Mouse (Mus musculus): ENCODE results near the gene Txnrd1. TPM values are rescaled to one million over a fixed set of nuclear protein-coding genes. Genes with fewer than 3 reads are reported as not detected.

Gene Txnrd1
- polyA plus RNA-seq, 1 experiment from 2014 or later = 113 TPM

DNA sequence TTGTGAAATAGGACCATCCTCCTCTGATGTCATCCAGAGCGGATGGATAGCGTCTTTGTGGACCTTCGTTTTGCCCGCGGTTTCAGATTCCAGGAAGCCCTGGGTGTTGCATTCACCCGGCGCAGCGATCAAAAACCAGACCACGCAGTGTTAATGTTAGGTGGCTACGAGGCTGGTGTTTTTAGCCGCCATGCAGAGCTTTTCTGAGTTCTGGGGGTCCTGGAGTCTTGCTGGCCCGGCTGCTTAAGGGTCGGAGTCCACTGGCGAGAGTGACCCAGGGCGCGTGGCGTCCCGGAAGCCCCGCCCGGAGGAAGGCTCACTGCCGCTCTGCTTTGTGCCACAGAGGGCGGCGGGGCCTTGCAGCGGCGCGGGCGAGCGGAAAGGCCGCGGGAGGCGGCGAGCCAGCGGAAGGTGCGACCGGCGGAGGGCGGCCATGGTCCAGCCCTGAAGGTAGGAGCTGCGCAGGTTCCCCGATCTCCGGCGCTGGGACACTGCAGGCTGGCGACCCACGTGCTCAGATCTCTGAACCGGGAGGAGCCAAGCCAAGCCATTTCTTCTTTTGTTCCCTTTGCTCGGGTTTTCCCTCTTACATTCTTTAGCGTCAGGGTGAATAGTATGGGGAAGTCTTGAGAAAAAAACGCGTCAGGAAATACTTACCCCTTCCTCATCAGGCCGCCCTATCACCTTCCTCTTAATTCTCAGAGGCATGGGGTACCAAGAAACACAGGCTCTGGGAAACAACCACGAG lies 26.6 kb downstream of the Txnrd1 start:
- Histone ChIP-seq H3K27ac (ENCODE audit: low read length) (peak overlapping the region; percentile 97), H3K4me2 (replicated peaks; ENCODE audit: low read depth, low read length) (peak overlapping the region; percentile 62), H3K4me1 (ENCODE audit: insufficient read depth, low read length) (peaks cover 30% of the 10 kb centered on the region), H3K27me3 (ENCODE audit: insufficient read depth, low read length) (no peaks in the 10 kb centered on the region), H3K9ac (replicated peaks; ENCODE audit: low read length) (peak overlapping the region; percentile 89), H3K9me3 (ENCODE audit: low read length) (no peaks in the 10 kb centered on the region), H3K36me3 (ENCODE audit: insufficient read depth, low read length) (peaks cover 16% of the 10 kb centered on the region), H3K4me3 (ENCODE audit: low read length) (peak overlapping the region; percentile 87)
- peak; percentile 72 for ATAC-seq (ENCODE audit: low FRiP score, low TSS enrichment)
- under 1% methylated on average over 50 of the region's 50 CpGs for WGBS

DNA sequence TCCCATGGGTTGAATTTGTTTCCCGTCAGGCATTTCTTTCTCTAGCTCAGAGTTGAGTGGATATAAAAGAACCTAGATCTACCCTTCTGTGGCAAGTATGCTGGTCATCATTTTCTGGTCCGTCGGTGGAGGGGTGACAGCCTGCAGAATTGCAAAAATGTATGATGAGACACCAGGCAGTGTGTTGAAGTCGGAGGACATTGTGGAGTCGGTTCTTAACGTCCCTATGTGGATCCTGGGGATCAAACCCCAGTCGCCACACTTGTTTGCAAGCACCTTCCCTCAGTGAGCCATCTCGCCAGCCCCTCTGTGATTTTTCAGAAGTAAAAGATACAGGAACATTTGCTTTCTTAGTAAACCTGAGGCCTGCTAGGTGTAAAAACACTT lies 27.2 kb downstream of the Txnrd1 start:
- 4% methylated on average over 8 of the region's 8 CpGs for WGBS
- Histone ChIP-seq H3K36me3 (ENCODE audit: insufficient read depth, low read length) (peaks cover 16% of the 10 kb centered on the region), H3K4me2 (replicated peaks; ENCODE audit: low read depth, low read length) (peak overlapping the region; percentile 62), H3K27ac (ENCODE audit: low read length) (peak overlapping the region; percentile 97), H3K9me3 (ENCODE audit: low read length) (no peaks in the 10 kb centered on the region), H3K27me3 (ENCODE audit: insufficient read depth, low read length) (no peaks in the 10 kb centered on the region), H3K4me1 (ENCODE audit: insufficient read depth, low read length) (peaks cover 35% of the 10 kb centered on the region), H3K9ac (replicated peaks; ENCODE audit: low read length) (peak overlapping the region; percentile 89), H3K4me3 (ENCODE audit: low read length) (peak overlapping the region; percentile 87)
- no peak for ATAC-seq (ENCODE audit: low FRiP score, low TSS enrichment)

DNA sequence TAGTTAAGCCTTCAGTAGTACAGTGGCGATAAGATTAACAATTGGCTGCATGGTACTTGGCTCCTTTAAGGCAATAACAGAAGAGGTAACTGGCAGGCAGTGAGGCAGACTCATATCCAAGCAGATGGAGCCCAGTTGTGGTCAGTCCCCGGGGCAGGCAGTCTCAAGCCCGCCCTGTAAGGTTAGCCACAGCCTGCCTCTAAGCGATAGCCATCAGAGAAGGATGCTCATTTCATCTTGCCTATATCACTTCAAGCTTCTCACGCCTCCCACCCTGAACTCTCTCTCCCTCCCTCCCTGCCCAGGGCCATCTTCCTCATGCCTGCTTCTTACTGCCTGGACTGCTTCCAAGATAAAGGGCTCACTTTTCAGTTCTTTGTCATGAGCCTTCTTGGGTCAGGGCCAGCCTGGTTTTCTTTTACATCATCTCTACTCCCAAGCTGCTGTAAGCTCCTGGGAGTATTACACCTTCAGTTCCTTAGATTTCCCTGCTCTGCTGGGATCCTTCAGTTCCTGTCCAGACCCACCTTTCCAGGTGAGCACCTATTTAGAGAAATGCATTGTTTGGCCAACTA lies 29.4 kb downstream of the Txnrd1 start:
- Histone ChIP-seq H3K27me3 (ENCODE audit: insufficient read depth, low read length) (no peaks in the 10 kb centered on the region), H3K27ac (ENCODE audit: low read length) (no peak overlapping the region; the same call in 1 of the 2 replicates), H3K4me2 (replicated peaks; ENCODE audit: low read depth, low read length) (no peak overlapping the region), H3K9ac (replicated peaks; ENCODE audit: low read length) (0 out of 2 replicates have a peak overlapping the region, but pooled peaks have one; percentile 22), H3K9me3 (ENCODE audit: low read length) (no peaks in the 10 kb centered on the region), H3K36me3 (ENCODE audit: insufficient read depth, low read length) (peaks cover 20% of the 10 kb centered on the region), H3K4me1 (ENCODE audit: insufficient read depth, low read length) (peaks cover 46% of the 10 kb centered on the region), H3K4me3 (ENCODE audit: low read length) (no peak overlapping the region)
- ATAC-seq (ENCODE audit: low FRiP score, low TSS enrichment) = no peak
- 58% methylated on average over 5 of the region's 5 CpGs for WGBS

DNA sequence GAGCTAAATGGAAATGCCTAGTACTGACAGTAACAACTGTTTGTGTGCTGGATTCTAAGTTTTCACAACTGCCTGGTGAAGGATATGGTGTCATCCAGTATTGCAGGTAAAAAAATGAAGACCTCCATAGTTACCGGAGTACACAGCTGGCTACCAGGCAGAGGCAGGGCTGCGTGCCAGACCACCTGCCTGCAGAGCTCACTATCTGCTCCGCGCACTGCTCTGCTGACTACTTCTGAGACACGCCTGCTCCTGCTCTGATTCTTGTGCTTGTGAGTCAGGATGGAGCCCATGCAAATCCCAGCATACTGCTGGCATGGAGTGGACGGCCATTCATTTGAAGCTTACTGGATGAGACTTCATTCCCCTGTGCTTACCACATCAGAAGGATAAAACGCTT lies 30.1 kb downstream of the Txnrd1 start:
- no peak for ATAC-seq (ENCODE audit: low FRiP score, low TSS enrichment)
- WGBS = 89% methylated on average over 7 of the region's 7 CpGs
- H3K9me3 ChIP-seq (ENCODE audit: low read length) = no peaks in the 10 kb centered on the region

DNA sequence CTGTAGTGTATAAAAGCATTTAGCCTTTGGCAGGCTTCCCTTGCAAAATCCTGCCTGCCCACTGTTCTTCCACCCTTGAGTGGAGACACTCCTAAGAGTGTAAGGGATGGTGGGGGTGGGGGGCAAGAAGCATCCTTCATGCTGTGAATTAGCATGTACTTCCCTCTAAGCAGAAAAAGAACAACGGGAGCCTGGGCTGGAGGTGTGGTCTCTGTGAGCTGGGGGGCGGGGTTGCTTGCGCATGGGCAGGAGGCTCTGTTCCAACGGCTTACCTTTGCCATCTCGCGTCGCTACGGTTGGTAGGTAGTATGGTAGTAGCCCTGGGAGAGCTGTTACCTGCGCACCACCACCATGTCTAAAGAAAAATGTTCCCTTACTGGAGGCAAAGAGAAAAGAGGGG lies 32.6 kb downstream of the Txnrd1 start, which contains the start of gene Eid3:
Eid3 (plus strand) TSS at position 271 of the 400 bp plus-strand sequence.
- H3K36me3 ChIP-seq (ENCODE audit: insufficient read depth, low read length) = peaks cover 28% of the 10 kb centered on the region
- peak; percentile 69; the same call in 1 of the 2 replicates for ATAC-seq (ENCODE audit: low FRiP score, low TSS enrichment)

More for the DNA sequence above, 30.1 kb downstream of the Txnrd1 start:
- Histone ChIP-seq H3K36me3 (ENCODE audit: insufficient read depth, low read length) (peaks cover 20% of the 10 kb centered on the region), H3K4me1 (ENCODE audit: insufficient read depth, low read length) (peaks cover 41% of the 10 kb centered on the region), H3K4me3 (ENCODE audit: low read length) (no peak overlapping the region), H3K27me3 (ENCODE audit: insufficient read depth, low read length) (no peaks in the 10 kb centered on the region), H3K27ac (ENCODE audit: low read length) (no peak overlapping the region), H3K4me2 (replicated peaks; ENCODE audit: low read depth, low read length) (no peak overlapping the region), H3K9ac (replicated peaks; ENCODE audit: low read length) (no peak overlapping the region)

DNA sequence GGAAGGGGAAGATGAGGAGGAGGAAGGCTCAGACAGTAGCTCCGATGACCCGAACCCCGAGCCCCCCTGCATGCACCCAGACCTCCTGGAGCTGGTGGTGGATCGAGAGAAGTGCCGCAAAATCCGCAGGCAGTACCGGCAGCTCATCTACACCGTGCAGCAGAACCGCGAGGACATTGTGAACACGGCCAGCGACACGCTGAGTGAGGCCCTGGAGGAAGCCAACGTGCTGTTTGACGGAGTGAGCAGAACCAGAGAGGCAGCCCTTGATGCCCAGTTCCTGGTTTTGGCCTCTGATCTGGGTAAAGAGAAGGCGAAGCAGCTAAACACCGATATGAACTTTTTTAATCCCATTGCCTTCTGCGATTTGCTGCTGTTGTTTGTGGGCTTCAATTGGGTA lies 33.1 kb downstream of the Txnrd1 start:
- peaks cover 28% of the 10 kb centered on the region for H3K36me3 ChIP-seq (ENCODE audit: insufficient read depth, low read length)

More for the DNA sequence above, 32.6 kb downstream of the Txnrd1 start, which contains the start of gene Eid3:
- Histone ChIP-seq H3K27ac (ENCODE audit: low read length) (no peak within 1 kb of the TSS), H3K27me3 (ENCODE audit: insufficient read depth, low read length) (no peaks in the 10 kb centered on the region), H3K4me2 (replicated peaks; ENCODE audit: low read depth, low read length) (no peak within 1 kb of the TSS), H3K4me1 (ENCODE audit: insufficient read depth, low read length) (peaks cover 39% of the 10 kb centered on the region), H3K9me3 (ENCODE audit: low read length) (no peaks in the 10 kb centered on the region), H3K9ac (replicated peaks; ENCODE audit: low read length) (no peak within 1 kb of the TSS), H3K4me3 (ENCODE audit: low read length) (no peak within 1 kb of the TSS)
- 61% methylated on average over 9 of the region's 9 CpGs for WGBS

DNA sequence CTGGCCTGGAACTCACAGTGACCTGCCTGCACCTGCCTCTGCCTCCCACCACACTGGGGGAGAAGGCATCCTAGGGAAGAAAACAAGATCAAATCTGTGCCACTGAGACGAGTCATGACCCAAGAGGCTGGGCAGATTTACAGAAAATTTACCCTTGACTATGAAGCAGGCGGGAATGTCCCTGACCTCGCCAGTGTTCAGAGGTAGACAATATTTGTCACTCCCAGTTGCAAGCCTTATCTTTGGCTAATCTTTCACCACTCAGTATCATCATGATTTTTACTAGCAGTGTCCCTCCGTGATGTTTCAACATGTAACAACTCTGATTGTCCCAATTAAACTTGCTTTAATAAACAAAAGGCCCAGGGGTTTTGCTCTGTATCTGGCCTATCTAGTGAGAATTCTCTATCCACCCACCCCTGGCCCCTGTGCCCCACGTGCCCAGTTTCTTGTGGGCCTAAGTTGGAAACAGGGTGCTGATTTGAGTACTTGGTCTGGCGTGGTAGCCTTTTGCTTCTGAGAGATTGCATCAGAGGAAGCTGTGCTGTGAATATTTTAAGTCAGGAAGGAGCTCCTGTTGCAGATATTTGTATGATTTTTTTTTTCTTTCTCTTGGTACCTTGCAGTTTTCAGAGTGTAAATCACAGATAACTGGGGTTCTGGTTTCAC lies 34.8 kb downstream of the Txnrd1 start:
- H3K27ac ChIP-seq (ENCODE audit: low read length) = no peak overlapping the region
- no peak for ATAC-seq (ENCODE audit: low FRiP score, low TSS enrichment)
- 75% methylated on average over 6 of the region's 6 CpGs for WGBS
- H3K4me3 ChIP-seq (ENCODE audit: low read length) = no peak overlapping the region
- H3K36me3 ChIP-seq (ENCODE audit: insufficient read depth, low read length) = peaks cover 26% of the 10 kb centered on the region
- H3K27me3 ChIP-seq (ENCODE audit: insufficient read depth, low read length) = no peaks in the 10 kb centered on the region
- no peak overlapping the region for H3K4me2 ChIP-seq (replicated peaks; ENCODE audit: low read depth, low read length)
- peaks cover 18% of the 10 kb centered on the region for H3K4me1 ChIP-seq (ENCODE audit: insufficient read depth, low read length)
- no peaks in the 10 kb centered on the region for H3K9me3 ChIP-seq (ENCODE audit: low read length)
- 0 out of 2 replicates have a peak overlapping the region, but pooled peaks have one; percentile 14 for H3K9ac ChIP-seq (replicated peaks; ENCODE audit: low read length)

More for the DNA sequence above, 33.1 kb downstream of the Txnrd1 start:
- no peak overlapping the region for H3K4me3 ChIP-seq (ENCODE audit: low read length)
- H3K9me3 ChIP-seq (ENCODE audit: low read length) = no peaks in the 10 kb centered on the region
- no peak overlapping the region for H3K4me2 ChIP-seq (replicated peaks; ENCODE audit: low read depth, low read length)
- H3K27ac ChIP-seq (ENCODE audit: low read length) = no peak overlapping the region
- H3K9ac ChIP-seq (replicated peaks; ENCODE audit: low read length) = no peak overlapping the region
- 81% methylated on average over 18 of the region's 18 CpGs for WGBS
- H3K27me3 ChIP-seq (ENCODE audit: insufficient read depth, low read length) = no peaks in the 10 kb centered on the region
- ATAC-seq (ENCODE audit: low FRiP score, low TSS enrichment) = no peak
- H3K4me1 ChIP-seq (ENCODE audit: insufficient read depth, low read length) = peaks cover 35% of the 10 kb centered on the region

DNA sequence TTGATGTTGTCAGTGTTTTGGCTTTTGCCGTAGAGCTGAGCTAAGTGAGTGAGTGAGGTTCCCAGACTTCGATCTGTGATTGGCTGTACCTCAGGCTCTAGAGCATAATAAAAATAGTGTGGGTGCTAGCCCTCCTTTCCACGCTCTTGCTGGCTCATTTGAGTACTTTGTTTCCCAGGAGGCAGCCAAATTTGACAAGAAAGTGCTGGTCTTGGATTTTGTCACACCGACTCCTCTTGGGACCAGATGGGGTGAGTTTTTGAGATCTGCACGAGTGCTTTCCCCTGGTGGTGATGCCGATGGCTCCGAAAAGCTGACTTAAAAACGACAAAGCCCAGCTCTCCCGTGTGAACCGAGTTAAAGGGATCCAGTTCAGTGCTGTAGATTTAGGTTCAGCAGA lies 41.7 kb downstream of the Txnrd1 start:
- Histone ChIP-seq H3K36me3 (ENCODE audit: insufficient read depth, low read length) (peaks cover 57% of the 10 kb centered on the region), H3K4me1 (ENCODE audit: insufficient read depth, low read length) (no peaks in the 10 kb centered on the region), H3K4me3 (ENCODE audit: low read length) (no peak overlapping the region), H3K9ac (replicated peaks; ENCODE audit: low read length) (no peak overlapping the region), H3K27ac (ENCODE audit: low read length) (no peak overlapping the region), H3K27me3 (ENCODE audit: insufficient read depth, low read length) (no peaks in the 10 kb centered on the region), H3K9me3 (ENCODE audit: low read length) (no peaks in the 10 kb centered on the region), H3K4me2 (replicated peaks; ENCODE audit: low read depth, low read length) (no peak overlapping the region)
- no peak for ATAC-seq (ENCODE audit: low FRiP score, low TSS enrichment)
- WGBS = 91% methylated on average over 10 of the region's 10 CpGs

DNA sequence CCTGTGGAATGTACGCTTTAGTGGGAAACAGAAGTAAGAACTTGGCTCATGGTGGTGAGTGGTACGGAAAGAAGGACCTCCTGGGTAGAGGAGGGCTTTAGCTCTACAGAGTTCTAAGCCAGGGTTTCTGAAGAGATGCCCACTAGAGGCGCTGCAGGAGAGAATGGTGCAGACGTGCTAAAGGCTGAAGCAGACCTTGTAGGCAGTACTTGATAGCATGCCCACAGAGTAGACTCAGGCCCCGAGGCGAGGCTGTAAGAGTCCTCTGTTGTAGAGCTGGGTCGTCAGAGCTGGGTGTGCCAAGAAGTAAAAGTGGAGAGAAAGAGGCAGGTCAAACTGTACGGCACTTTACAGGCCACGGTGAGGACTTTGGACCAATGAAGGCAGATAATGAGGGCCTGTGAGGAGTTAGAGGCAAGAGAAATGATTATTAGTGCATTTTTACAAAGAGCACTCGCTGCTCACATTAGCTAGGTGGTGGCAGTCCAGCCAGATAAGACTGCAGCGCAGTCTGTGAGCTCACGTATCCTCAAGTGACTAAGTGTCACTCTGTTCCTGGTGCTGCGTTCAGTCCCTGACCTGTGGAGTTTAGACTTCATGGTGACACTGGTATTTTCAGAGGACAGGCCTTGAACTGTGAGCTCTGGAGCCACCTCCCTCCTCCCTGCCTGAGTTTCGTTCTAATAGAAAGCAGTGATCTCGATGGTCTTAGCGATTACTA lies 42.5 kb downstream of the Txnrd1 start:
- Histone ChIP-seq H3K9ac (replicated peaks; ENCODE audit: low read length) (no peak overlapping the region), H3K4me2 (replicated peaks; ENCODE audit: low read depth, low read length) (no peak overlapping the region), H3K27ac (ENCODE audit: low read length) (no peak overlapping the region), H3K27me3 (ENCODE audit: insufficient read depth, low read length) (no peaks in the 10 kb centered on the region), H3K4me1 (ENCODE audit: insufficient read depth, low read length) (no peaks in the 10 kb centered on the region), H3K9me3 (ENCODE audit: low read length) (no peaks in the 10 kb centered on the region), H3K36me3 (ENCODE audit: insufficient read depth, low read length) (peaks cover 62% of the 10 kb centered on the region), H3K4me3 (ENCODE audit: low read length) (no peak overlapping the region)
- 84% methylated on average over 16 of the region's 16 CpGs for WGBS
- no peak for ATAC-seq (ENCODE audit: low FRiP score, low TSS enrichment)
